Comparison of ENCODE assay signal across 9 mouse cellular contexts in genomic region chr1:155527027-155527786, GRCm38 (mm10). TPM values are rescaled to one million over a fixed set of nuclear protein-coding genes. Genes with fewer than 3 reads are reported as not detected.
DNase-seq lines count a peak whose midpoint lies in the region; ATAC-seq and TF ChIP-seq lines count a peak whose summit lies in the region.
"Had no signal": no experiment of that assay in that cellular context is flagged by ENCODE, and none has a peak within 500 bp of the region (broad histone marks: within the 10 kb centered on the region; RNA-seq: fewer than 3 reads in every experiment).

No protein-coding gene starts in this region.

- DNase-seq in heart, adult 11 months: peak; percentile 93
- DNase-seq in heart, postnatal 36 days: no peak
- DNase-seq in MEL (ENCODE audit: low read depth, low spot score): peak; percentile 19
- DNase-seq in thymus, postnatal 25 days: no peak
- no peak for DNase-seq in spleen, adult 18-20 months
- DNase-seq in gastrocnemius, adult 18-20 months (ENCODE audit: low spot score): no peak
- DNase-seq: lung, adult 18-20 months had no signal

- no peak overlapping the region; a peak in 1 of 4 replicates for H3K4me3 ChIP-seq in MEL (ENCODE audit: control insufficient read depth in 1 of 2, insufficient read depth in 1 of 2, low read depth in 2 of 2, low read length in 2 of 2)
- H3K4me3 ChIP-seq in embryonic fibroblast, embryonic 13.5 days (ENCODE audit: insufficient read depth, low read length): no peak overlapping the region
- H3K4me3 ChIP-seq in intestine, embryonic 16.5 days (ENCODE audit: low read length): no peak overlapping the region

- no peak for TF ChIP-seq EP300 in MEL (IDR thresholded peaks at IDR 0.05; ENCODE audit: low read depth in 1 of 2, low read length in 2 of 2)

- no peak overlapping the region for H3K9ac ChIP-seq in MEL (ENCODE audit: control insufficient read depth, low read depth, low read length, poor library complexity, severe bottlenecking)
- H3K9ac ChIP-seq in intestine, embryonic 16.5 days (ENCODE audit: low read depth, low read length): no peak overlapping the region

- ATAC-seq in intestine, embryonic 16.5 days: peak; percentile 39

- H3K4me2 ChIP-seq in intestine, embryonic 16.5 days (ENCODE audit: low read depth, low read length): no peak overlapping the region

- 36% methylated on average over 12 of the region's 12 CpGs for WGBS in intestine, embryonic 16.5 days

- H3K27me3 ChIP-seq in MEL (ENCODE audit: control insufficient read depth in 1 of 2, insufficient read depth in 2 of 2, low read length in 2 of 2): no peaks in the 10 kb centered on the region
- no peaks in the 10 kb centered on the region for H3K27me3 ChIP-seq in intestine, embryonic 16.5 days (replicated peaks; ENCODE audit: control insufficient read depth, insufficient read depth, low read length)

- TF ChIP-seq CTCF in MEL (IDR thresholded peaks at IDR 0.05 in 2 of 3, conservative IDR thresholded peaks at IDR 0.05 in 1 of 3; ENCODE audit: control insufficient read depth in 1 of 3, insufficient read depth in 1 of 3, low read depth in 2 of 3, low read length in 3 of 3, poor library complexity in 1 of 3, severe bottlenecking in 1 of 3): no peak
- TF ChIP-seq CTCF in embryonic fibroblast, embryonic 13.5 days (IDR thresholded peaks at IDR 0.05; ENCODE audit: borderline replicate concordance, insufficient read depth, low read length): no peak

- peaks cover 0 to 11% of the 10 kb centered on the region in 2 experiments; a peak in 2 of 4 replicates for H3K36me3 ChIP-seq in MEL (ENCODE audit: control insufficient read depth in 1 of 2, insufficient read depth in 2 of 2, low read length in 2 of 2)
- H3K36me3 ChIP-seq in intestine, embryonic 16.5 days (ENCODE audit: control insufficient read depth, insufficient read depth, low read length): no peaks in the 10 kb centered on the region

- no peak overlapping the region for H3K27ac ChIP-seq in MEL (ENCODE audit: control insufficient read depth, low read depth, low read length)
- peak overlapping the region; percentile 58 for H3K27ac ChIP-seq in embryonic fibroblast, embryonic 13.5 days (ENCODE audit: insufficient read depth, low read length)
- H3K27ac ChIP-seq in intestine, embryonic 16.5 days (ENCODE audit: low read length): no peak overlapping the region

- H3K9me3 ChIP-seq in MEL (replicated peaks; ENCODE audit: insufficient read depth, low read length): no peaks in the 10 kb centered on the region
- H3K9me3 ChIP-seq in intestine, embryonic 16.5 days (ENCODE audit: control insufficient read depth, low read length): no peaks in the 10 kb centered on the region

- intact Hi-C loops in heart, postnatal 36 days (cut with DNase I): loop anchor here (5.0 kb wide), 1 partner anchor 285 kb away; the partner anchor contains the start of gene BC034090

- no peak for TF ChIP-seq POLR2A in MEL (IDR thresholded peaks at IDR 0.05; ENCODE audit: control insufficient read depth in 1 of 2, insufficient read depth in 1 of 2, low read depth in 1 of 2, low read length in 2 of 2, poor library complexity in 1 of 2)
- no peak for TF ChIP-seq POLR2A in embryonic fibroblast, embryonic 13.5 days (IDR thresholded peaks at IDR 0.05; ENCODE audit: low read depth, low read length)

- H3K79me2 ChIP-seq in MEL (ENCODE audit: control insufficient read depth, insufficient read depth, low read length, poor library complexity): no peaks in the 10 kb centered on the region

- no peak for TF ChIP-seq RAD21 in MEL (IDR thresholded peaks at IDR 0.05; ENCODE audit: low read depth, low read length)

- peaks cover 5 to 17% of the 10 kb centered on the region in 2 experiments for H3K4me1 ChIP-seq in MEL (ENCODE audit: control insufficient read depth in 1 of 2, insufficient read depth in 2 of 2, low read length in 2 of 2)
- peaks cover 12% of the 10 kb centered on the region for H3K4me1 ChIP-seq in embryonic fibroblast, embryonic 13.5 days (ENCODE audit: control insufficient read depth, insufficient read depth, low read length)
- H3K4me1 ChIP-seq in intestine, embryonic 16.5 days (ENCODE audit: control insufficient read depth, insufficient read depth, low read length): peaks cover 6% of the 10 kb centered on the region

TF ChIP-seq in MEL, 35 proteins besides CTCF, POLR2A, EP300 and RAD21:
- TF ChIP-seq ETS1 (IDR thresholded peaks at IDR 0.05; ENCODE audit: low read depth, low read length): no peak
- no peak for TF ChIP-seq CHD1 (IDR thresholded peaks at IDR 0.05; ENCODE audit: low read depth, low read length)
- no peak for TF ChIP-seq TCF12 (IDR thresholded peaks at IDR 0.05; ENCODE audit: low read depth, low read length)
- no peak for TF ChIP-seq MXI1 (IDR thresholded peaks at IDR 0.05; ENCODE audit: low read depth, low read length)
- no peak for TF ChIP-seq TBP (IDR thresholded peaks at IDR 0.05; ENCODE audit: low read depth, low read length)
- TF ChIP-seq E2F4 (IDR thresholded peaks at IDR 0.05; ENCODE audit: borderline replicate concordance, low read depth, low read length): no peak
- no peak for TF ChIP-seq CHD2 (IDR thresholded peaks at IDR 0.05; ENCODE audit: low read length)
- no peak for TF ChIP-seq JUND (IDR thresholded peaks at IDR 0.05; ENCODE audit: low read depth, low read length)
- no peak for TF ChIP-seq ZC3H11A (IDR thresholded peaks at IDR 0.05; ENCODE audit: low read depth, low read length)
- no peak for TF ChIP-seq POLR2AphosphoS2 (IDR thresholded peaks at IDR 0.05; ENCODE audit: low read length)
- TF ChIP-seq TAL1 (IDR thresholded peaks at IDR 0.05; ENCODE audit: low read length): no peak
- TF ChIP-seq POLR2AphosphoS5 (IDR thresholded peaks at IDR 0.05; ENCODE audit: borderline replicate concordance, low read depth, low read length): no peak
- TF ChIP-seq ZNF384 (IDR thresholded peaks at IDR 0.05; ENCODE audit: low read depth, low read length): no peak
- TF ChIP-seq ZKSCAN1 (IDR thresholded peaks at IDR 0.05; ENCODE audit: low read depth, low read length): no peak
- no peak for TF ChIP-seq MYC (IDR thresholded peaks at IDR 0.05; ENCODE audit: low read depth, low read length)
- TF ChIP-seq MAZ (IDR thresholded peaks at IDR 0.05; ENCODE audit: low read depth, low read length): no peak
- no peak for TF ChIP-seq GATA1 (IDR thresholded peaks at IDR 0.05; ENCODE audit: low read depth, low read length)
- no peak for TF ChIP-seq GABPA (IDR thresholded peaks at IDR 0.05; ENCODE audit: low read depth, low read length)

RNA-seq across cellular contexts. Expression of gene Acbd6, which starts 30.7 kb away (rescaled TPM):
- 10 to 100 TPM; 59.0 to 66.0 TPM for total RNA-seq in heart, postnatal 36 days (2021)
- total RNA-seq in MEL (2012; rRNA removed): 96.6 and 102 TPM in 2 replicates
- polyA plus RNA-seq in MEL (2012; ENCODE audit: insufficient read depth in 1 of 2, insufficient read length in 2 of 2, low read depth in 1 of 2, low replicate concordance in 2 of 2, missing spikeins in 1 of 2): 100 to 1,000 TPM; 145 to 270 TPM
- polyA plus RNA-seq in embryonic fibroblast, embryonic 13.5 days (2011; ENCODE audit: insufficient read length, low read depth, missing spikeins): 59.2 and 64.8 TPM in 2 replicates
- polyA plus RNA-seq in intestine, embryonic 16.5 days (2015; fragmentation: Nextera tagmentation; extraction: Ambion mirVana): 48.2 and 49.1 TPM in 2 replicates
- 10 to 100 TPM; 65.9 to 66.8 TPM for total RNA-seq in gastrocnemius, adult 18-20 months (2021)

Comparison
In these comparisons a context has a peak if more than half of its experiments do, and no peak if none do; other contexts are left out.
1. DNase-seq: peak in heart, adult 11 months (single experiment) and MEL (single experiment); none in heart, postnatal 36 days (0 of 2), thymus, postnatal 25 days (single experiment), spleen, adult 18-20 months (0 of 2) and gastrocnemius, adult 18-20 months (single experiment).